In the genomic region with DNA sequence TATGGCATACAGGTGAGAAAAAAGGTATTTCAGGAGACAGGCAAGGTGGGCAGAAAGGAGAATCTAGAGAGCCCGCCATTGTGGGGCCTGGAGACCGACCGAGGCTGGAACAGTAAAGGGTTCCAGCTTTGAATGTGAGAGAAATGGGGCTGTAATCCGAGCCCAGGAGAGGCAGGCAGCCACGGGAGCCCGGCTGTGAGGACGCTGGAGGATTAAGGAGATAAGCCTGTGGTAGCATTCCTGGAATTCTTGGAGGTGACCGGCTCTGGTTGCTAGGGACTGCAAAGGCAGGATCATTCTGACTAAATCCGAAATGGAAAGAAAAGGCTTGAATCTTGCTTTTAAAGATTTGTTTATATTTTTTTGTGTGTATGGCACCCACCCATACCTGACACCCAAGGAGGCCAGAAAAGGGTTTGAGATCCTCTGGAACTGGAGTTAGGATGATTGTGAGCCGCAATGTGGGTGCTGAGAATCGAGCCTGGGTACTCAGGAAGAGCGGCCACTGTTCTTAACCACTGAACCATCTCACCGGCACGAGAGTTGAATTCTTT, we compare ENCODE assay signal across 9 mouse cellular contexts.
DNase-seq lines count a peak whose midpoint lies in the region; ATAC-seq and TF ChIP-seq lines count a peak whose summit lies in the region.
"Had no signal": no experiment of that assay in that cellular context is flagged by ENCODE, and none has a peak within 500 bp of the region (broad histone marks: within the 10 kb centered on the region; RNA-seq: fewer than 3 reads in every experiment).

No protein-coding gene starts in this region.

- peak; percentile 81; the same call in 1 of the 2 replicates for ATAC-seq in kidney, embryonic 15.5 days (replicated peaks; ENCODE audit: low FRiP score)
- no peak for ATAC-seq in kidney, postnatal 0 days (replicated peaks; ENCODE audit: low FRiP score, low read depth)
- ATAC-seq in stomach, embryonic 14.5 days (ENCODE audit: insufficient number of reproducible peaks, insufficient read depth, low FRiP score, low read depth), result no peak
- no peak for ATAC-seq in CD4-positive, CD25-positive, alpha-beta regulatory T cell, adult 4 months

- WGBS in kidney, embryonic 15.5 days, result 32% methylated on average over 14 of the region's 14 CpGs
- WGBS in kidney, postnatal 0 days, result 30% methylated on average over 14 of the region's 14 CpGs
- WGBS in stomach, embryonic 14.5 days, result 27% methylated on average over 14 of the region's 14 CpGs

- no peak overlapping the region for H3K4me3 ChIP-seq in kidney, embryonic 15.5 days (replicated peaks)
- H3K4me3 ChIP-seq in kidney, postnatal 0 days (replicated peaks; ENCODE audit: low read depth, low read length), result no peak overlapping the region
- H3K4me3 ChIP-seq in stomach, embryonic 14.5 days (ENCODE audit: low read depth, low read length), result no peak overlapping the region

- no peaks in the 10 kb centered on the region for H3K27me3 ChIP-seq in kidney, embryonic 15.5 days
- no peaks in the 10 kb centered on the region for H3K27me3 ChIP-seq in kidney, postnatal 0 days (ENCODE audit: insufficient read depth, low read length)
- H3K27me3 ChIP-seq in stomach, embryonic 14.5 days (ENCODE audit: control insufficient read depth, insufficient read depth, low read length), result no peaks in the 10 kb centered on the region

- peaks cover 38% of the 10 kb centered on the region for H3K4me1 ChIP-seq in kidney, embryonic 15.5 days
- peaks cover 5% of the 10 kb centered on the region; the same call in 1 of the 2 replicates for H3K4me1 ChIP-seq in kidney, postnatal 0 days (replicated peaks; ENCODE audit: insufficient read depth, low read length)
- H3K4me1 ChIP-seq in stomach, embryonic 14.5 days (ENCODE audit: control insufficient read depth, insufficient read depth, low read length), result peaks cover 37% of the 10 kb centered on the region

- H3K27ac ChIP-seq in kidney, embryonic 15.5 days, result peak overlapping the region; percentile 14
- H3K27ac ChIP-seq in kidney, postnatal 0 days, result no peak overlapping the region
- H3K27ac ChIP-seq in stomach, embryonic 14.5 days (ENCODE audit: low read length), result peak overlapping the region; percentile 22; the same call in 1 of the 2 replicates

- no peaks in the 10 kb centered on the region for H3K36me3 ChIP-seq in kidney, embryonic 15.5 days
- H3K36me3 ChIP-seq in kidney, postnatal 0 days (ENCODE audit: insufficient read depth, low read length), result no peaks in the 10 kb centered on the region
- H3K36me3 ChIP-seq in stomach, embryonic 14.5 days (ENCODE audit: control insufficient read depth, insufficient read depth, low read length), result no peaks in the 10 kb centered on the region

- H3K4me2 ChIP-seq in kidney, embryonic 15.5 days, result peak overlapping the region; percentile 33
- H3K4me2 ChIP-seq in kidney, postnatal 0 days (ENCODE audit: low read length), result peak overlapping the region; percentile 16; the same call in 1 of the 2 replicates
- H3K4me2 ChIP-seq in stomach, embryonic 14.5 days (replicated peaks; ENCODE audit: low read depth, low read length), result peak overlapping the region; percentile 29; the same call in 1 of the 2 replicates

- H3K9ac ChIP-seq in kidney, embryonic 15.5 days, result no peak overlapping the region
- H3K9ac ChIP-seq in kidney, postnatal 0 days (ENCODE audit: low read depth, low read length), result no peak overlapping the region
- H3K9ac ChIP-seq in stomach, embryonic 14.5 days (replicated peaks; ENCODE audit: low read depth, low read length), result no peak overlapping the region

- H3K9me3 ChIP-seq in kidney, embryonic 15.5 days (replicated peaks), result no peaks in the 10 kb centered on the region
- H3K9me3 ChIP-seq in kidney, postnatal 0 days (replicated peaks; ENCODE audit: low read length), result no peaks in the 10 kb centered on the region
- no peaks in the 10 kb centered on the region for H3K9me3 ChIP-seq in stomach, embryonic 14.5 days (ENCODE audit: control insufficient read depth, low read depth, low read length)

- TF ChIP-seq CTCF in kidney, postnatal 0 days (IDR thresholded peaks at IDR 0.05; ENCODE audit: low read depth), result no peak

- no peak for DNase-seq in kidney, adult 18-20 months
- peak; percentile 81 for DNase-seq in embryo, embryonic 10.5 days (ENCODE audit: low spot score)
- DNase-seq in kidney, postnatal 0 days (ENCODE audit: low spot score), result peak; percentile 82
- no peak for DNase-seq in left cerebral cortex, adult 11 months (ENCODE audit: low spot score)
- no peak for DNase-seq in adrenal gland, postnatal 36 days
- DNase-seq: cerebellum, adult 9-10 months had no signal

Comparison
In these comparisons a context has a peak if more than half of its experiments do, and no peak if none do; other contexts are left out.
1. DNase-seq: peak in embryo, embryonic 10.5 days (single experiment) and kidney, postnatal 0 days (single experiment); none in kidney, adult 18-20 months (single experiment), left cerebral cortex, adult 11 months (single experiment) and adrenal gland, postnatal 36 days (0 of 2).
2. Peak in every context shown above with its lines, with median percentiles within 50 percentile points of each other: H3K4me2 ChIP-seq.